Mouse (Mus musculus) adrenal gland, postnatal 25 days (tissue): ENCODE data around the gene Macrod2. TPM values are rescaled to one million over a fixed set of nuclear protein-coding genes. Genes with fewer than 3 reads are reported as not detected.

Experiments
- DNase-seq: peaks from one replicate; pipeline ENCODE4 v3.0.0; 2021; ENCODE audit warnings: mixed read lengths
- total RNA-seq: library from RNA; stranded (reverse); gene quantifications from 2 replicates; pipeline ENCODE4 v1.2.3, GENCODE M21; 2021

The Macrod2 gene
- total RNA-seq, 1 experiment from 2014 or later = 7.5 TPM

- no peak for DNase-seq
These were observed 679.1 kb downstream of the Macrod2 start for GRCm38 (mm10) chr2:141073981-141074855.

GRCm38 (mm10) chr2:141078221-141078620 lies 683.1 kb downstream of the Macrod2 start:
- DNase-seq = no peak

- DNase-seq = no peak
These were observed 696.2 kb downstream of the Macrod2 start for GRCm38 (mm10) chr2:141091320-141091719.

GRCm38 (mm10) chr2:141117579-141117978 lies 722.5 kb downstream of the Macrod2 start:
- DNase-seq = no peak

GRCm38 (mm10) chr2:141123875-141124274 lies 728.8 kb downstream of the Macrod2 start:
- no peak for DNase-seq

GRCm38 (mm10) chr2:141125638-141126037 lies 730.5 kb downstream of the Macrod2 start:
- DNase-seq = no peak

- no peak for DNase-seq
These were observed 747.2 kb downstream of the Macrod2 start for GRCm38 (mm10) chr2:141142266-141142665.

- DNase-seq = no peak
These were observed 757.1 kb downstream of the Macrod2 start for GRCm38 (mm10) chr2:141152011-141152772.

GRCm38 (mm10) chr2:141155972-141156371 lies 760.9 kb downstream of the Macrod2 start:
- DNase-seq = no peak

GRCm38 (mm10) chr2:141156979-141157593 lies 762.0 kb downstream of the Macrod2 start:
- no peak for DNase-seq

- no peak for DNase-seq
These were observed 763.1 kb downstream of the Macrod2 start for GRCm38 (mm10) chr2:141158161-141158560.

GRCm38 (mm10) chr2:141163918-141164317 lies 768.8 kb downstream of the Macrod2 start:
- no peak for DNase-seq

- DNase-seq = no peak
These were observed 774.5 kb downstream of the Macrod2 start for GRCm38 (mm10) chr2:141169586-141169985.

- no peak for DNase-seq
These were observed 778.1 kb downstream of the Macrod2 start for GRCm38 (mm10) chr2:141173167-141173566.

- DNase-seq = no peak
These were observed 778.5 kb downstream of the Macrod2 start for GRCm38 (mm10) chr2:141173607-141174006.

GRCm38 (mm10) chr2:141180656-141181055 lies 785.5 kb downstream of the Macrod2 start:
- DNase-seq = no peak

GRCm38 (mm10) chr2:141182034-141182759 lies 787.1 kb downstream of the Macrod2 start:
- no peak for DNase-seq

- no peak for DNase-seq
These were observed 799.4 kb downstream of the Macrod2 start for GRCm38 (mm10) chr2:141194476-141194875.

GRCm38 (mm10) chr2:141200481-141200880 lies 805.4 kb downstream of the Macrod2 start:
- no peak for DNase-seq

- DNase-seq = no peak
These were observed 806.4 kb downstream of the Macrod2 start for GRCm38 (mm10) chr2:141201303-141202014.

- no peak for DNase-seq
These were observed 806.9 kb downstream of the Macrod2 start for GRCm38 (mm10) chr2:141202015-141202364.

GRCm38 (mm10) chr2:141211346-141211745 lies 816.2 kb downstream of the Macrod2 start:
- DNase-seq = no peak
